Mouse (Mus musculus) kidney, adult 2 months (tissue): ENCODE results near the gene Kcng4. TPM values are rescaled to one million over a fixed set of nuclear protein-coding genes. Genes with fewer than 3 reads are reported as not detected.

Experiments
- DNase-seq: peaks from one replicate; pipeline ENCODE4 v3.0.0; 2021
- H3K27ac ChIP-seq: fragments of 200-500 bp; 2 replicates; pipeline ENCODE4 v1.5.1; 2012; ENCODE audit warnings: low read depth, low read length, control low read depth, inconsistent platforms; ENCODE audit not compliant: insufficient read depth
- H3K27me3 ChIP-seq: fragments of 200-500 bp; replicated peaks from 2 replicates; pipeline ENCODE4 v1.6.1; 2012; ENCODE audit warnings: mild to moderate bottlenecking, moderate library complexity, low read length, inconsistent platforms; ENCODE audit not compliant: control insufficient read depth, insufficient read depth
- H3K36me3 ChIP-seq: fragments of 200-500 bp; 2 replicates; pipeline ENCODE4 v1.6.1; 2012; ENCODE audit warnings: mild to moderate bottlenecking, moderate library complexity, low read length, inconsistent platforms; ENCODE audit not compliant: control insufficient read depth, insufficient read depth
- H3K4me1 ChIP-seq: fragments of 200-500 bp; 2 replicates; pipeline ENCODE4 v1.6.1; 2011; ENCODE audit warnings: low read length; ENCODE audit not compliant: control insufficient read depth, insufficient read depth
- H3K4me3 ChIP-seq: fragments of 200-500 bp; 2 replicates; pipeline ENCODE4 v1.5.1; 2011; ENCODE audit warnings: mild to moderate bottlenecking, low read depth, low read length, control low read depth; ENCODE audit not compliant: insufficient read depth
- CTCF ChIP-seq: fragments of 200-500 bp; conservative IDR thresholded peaks from 2 replicates; pipeline ENCODE4 v1.5.1; 2011; ENCODE audit warnings: low read depth, mild to moderate bottlenecking, control low read depth, low read length, moderate library complexity, mixed read lengths; ENCODE audit not compliant: insufficient read depth, insufficient read length
- POLR2A ChIP-seq: fragments of 200-500 bp; IDR thresholded peaks from one replicate; pipeline ENCODE4 v1.6.1; 2011; ENCODE audit warnings: low read depth, low read length, control low read depth
- WGBS: fragments of 180-500 bp; shearing (Covaris S2); methylation state at CpG from one replicate; pipeline ENCODE4 v1.1.7; 2018; 5-methylcytosine and 5-hydroxymethylcytosine counted together
- polyA plus RNA-seq: library from polyadenylated mRNA; depleted of rRNA; stranded (reverse); fragments of >200 nt; gene quantifications from 2 replicates; pipeline ENCODE4 v1.2.3, GENCODE M21; 2012

Kcng4 gene
- polyA plus RNA-seq, 1 experiment, result 0.58 TPM

GRCm38 (mm10) chr8:119641058-119641457, 5.6 kb upstream of the Kcng4 start:
- Histone ChIP-seq H3K4me1 (no peaks in the 10 kb centered on the region), H3K36me3 (no peaks in the 10 kb centered on the region), H3K27ac (no peak overlapping the region), H3K4me3 (no peak overlapping the region), H3K27me3 (no peaks in the 10 kb centered on the region)
- WGBS, result 66% methylated on average over 5 of the region's 5 CpGs
- no peak for DNase-seq
- TF ChIP-seq POLR2A, result no peak
- TF ChIP-seq CTCF, result no peak

GRCm38 (mm10) chr8:119639798-119640197, 4.3 kb upstream of the Kcng4 start:
- no peak for TF ChIP-seq CTCF
- no peak for TF ChIP-seq POLR2A

GRCm38 (mm10) chr8:119638261-119638660, 2.8 kb upstream of the Kcng4 start:
- no peaks in the 10 kb centered on the region; the same call in 1 of the 2 replicates for H3K4me1 ChIP-seq
- H3K36me3 ChIP-seq, result no peaks in the 10 kb centered on the region
- WGBS, result 89% methylated on average over 6 of the region's 6 CpGs
- no peak overlapping the region for H3K4me3 ChIP-seq
- H3K27ac ChIP-seq, result no peak overlapping the region
- H3K27me3 ChIP-seq, result no peaks in the 10 kb centered on the region
- TF ChIP-seq POLR2A (no peak), CTCF (no peak)
- DNase-seq, result no peak

More at GRCm38 (mm10) chr8:119639798-119640197, 4.3 kb upstream of the Kcng4 start:
- no peak overlapping the region; the same call in 1 of the 2 replicates for H3K27ac ChIP-seq
- peak; percentile 43 for DNase-seq
- H3K4me3 ChIP-seq, result no peak overlapping the region
- WGBS, result 34% methylated on average over 7 of the region's 7 CpGs
- no peaks in the 10 kb centered on the region for H3K36me3 ChIP-seq
- no peaks in the 10 kb centered on the region for H3K27me3 ChIP-seq
- H3K4me1 ChIP-seq, result no peaks in the 10 kb centered on the region; the same call in 1 of the 2 replicates

- Histone ChIP-seq H3K4me3 (no peak overlapping the region), H3K36me3 (no peaks in the 10 kb centered on the region), H3K27me3 (no peaks in the 10 kb centered on the region), H3K27ac (no peak overlapping the region), H3K4me1 (no peaks in the 10 kb centered on the region; the same call in 1 of the 2 replicates)
- no peak for TF ChIP-seq CTCF
- no peak for TF ChIP-seq POLR2A
- no peak for DNase-seq
- 91% methylated on average over 4 of the region's 4 CpGs for WGBS
Observed at GRCm38 (mm10) chr8:119637381-119637780, 1.9 kb upstream of the Kcng4 start.

GRCm38 (mm10) chr8:119636766-119637165, 1.3 kb upstream of the Kcng4 start:
- no peak for DNase-seq
- no peaks in the 10 kb centered on the region; the same call in 1 of the 2 replicates for H3K4me1 ChIP-seq
- H3K27ac ChIP-seq, result no peak overlapping the region

GRCm38 (mm10) chr8:119635958-119636357, 478 bp upstream of the Kcng4 start:
- 70% methylated on average over 2 of the region's 2 CpGs for WGBS
- H3K4me3 ChIP-seq, result no peak overlapping the region
- H3K27ac ChIP-seq, result no peak overlapping the region
- H3K27me3 ChIP-seq, result no peaks in the 10 kb centered on the region
- no peak for DNase-seq
- no peaks in the 10 kb centered on the region; the same call in 1 of the 2 replicates for H3K4me1 ChIP-seq
- TF ChIP-seq POLR2A (no peak), CTCF (no peak)
- no peaks in the 10 kb centered on the region for H3K36me3 ChIP-seq

More at GRCm38 (mm10) chr8:119636766-119637165, 1.3 kb upstream of the Kcng4 start:
- WGBS, result 57% methylated on average over 7 of the region's 7 CpGs
- Histone ChIP-seq H3K27me3 (no peaks in the 10 kb centered on the region), H3K36me3 (no peaks in the 10 kb centered on the region), H3K4me3 (no peak overlapping the region)
- no peak for TF ChIP-seq CTCF
- TF ChIP-seq POLR2A, result no peak

GRCm38 (mm10) chr8:119634616-119635336, 704 bp downstream of the Kcng4 start:
- Histone ChIP-seq H3K4me3 (no peak overlapping the region), H3K36me3 (no peaks in the 10 kb centered on the region), H3K27ac (0 out of 2 replicates have a peak overlapping the region, but pooled peaks have one; percentile 28), H3K27me3 (no peaks in the 10 kb centered on the region), H3K4me1 (no peaks in the 10 kb centered on the region; the same call in 1 of the 2 replicates)
- TF ChIP-seq POLR2A, result no peak
- no peak for TF ChIP-seq CTCF
- 12% methylated on average over 14 of the region's 14 CpGs for WGBS
- DNase-seq, result peak; percentile 33
